Mouse (Mus musculus): ENCODE results near the gene Ift57. TPM values are rescaled to one million over a fixed set of nuclear protein-coding genes. Genes with fewer than 3 reads are reported as not detected.

Ift57 gene
- polyA plus RNA-seq, 1 experiment from 2014 or later: 85.4 TPM

DNA sequence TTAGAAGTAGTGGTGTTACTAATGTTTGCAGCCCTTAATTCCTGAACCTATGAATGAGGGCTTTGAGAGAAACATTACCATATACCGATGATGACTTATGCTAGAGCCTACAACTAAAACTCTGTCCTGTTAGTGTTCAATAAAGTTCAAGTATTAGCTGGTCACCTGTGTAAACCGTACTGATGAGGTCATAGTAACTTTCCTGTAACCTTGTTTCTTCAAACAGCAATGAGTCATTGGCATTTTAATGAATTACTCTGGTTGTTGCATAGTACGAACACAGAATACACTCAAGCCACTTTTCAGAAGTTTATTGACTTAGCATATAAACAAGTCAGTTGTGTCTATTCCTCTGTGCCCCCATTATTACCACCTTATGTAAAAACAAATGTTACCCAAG is 11.2 kb downstream of the Ift57 start:
- no peak for TF ChIP-seq CTCF (IDR thresholded peaks at IDR 0.05)
- DNase-seq (ENCODE audit: low read depth, low spot score): no peak
- ChIA-PET POLR2A (no interaction called here), CTCF (no interaction called here)
- no peaks in the 10 kb centered on the region for H3K27me3 ChIP-seq
- no peak for ATAC-seq
- in situ Hi-C loops (cut with MboI; ENCODE audit: low pct_unique_long_range_greater_than_20kb): no loop called here

DNA sequence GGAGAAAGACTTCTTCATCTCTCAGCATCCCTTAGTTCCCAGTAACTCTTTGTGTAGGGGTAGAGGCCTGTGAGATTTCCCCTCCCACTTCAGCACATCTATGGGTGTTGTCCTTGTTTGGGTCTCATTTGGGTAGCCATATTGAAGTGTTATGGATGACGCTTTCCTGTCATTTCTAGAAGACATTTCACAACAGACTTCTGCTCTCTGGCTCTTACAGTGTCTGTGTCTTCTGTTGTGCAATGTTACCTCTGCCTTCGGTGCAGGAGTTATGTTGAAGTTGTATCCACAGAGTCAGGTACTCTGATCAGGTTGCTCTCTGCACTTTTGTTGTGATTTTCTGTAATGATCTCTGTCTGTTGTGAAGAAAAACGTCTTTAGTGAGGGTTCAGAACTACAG is 14.3 kb downstream of the Ift57 start:
- in situ Hi-C loops (cut with MboI; ENCODE audit: low pct_unique_long_range_greater_than_20kb): no loop called here

DNA sequence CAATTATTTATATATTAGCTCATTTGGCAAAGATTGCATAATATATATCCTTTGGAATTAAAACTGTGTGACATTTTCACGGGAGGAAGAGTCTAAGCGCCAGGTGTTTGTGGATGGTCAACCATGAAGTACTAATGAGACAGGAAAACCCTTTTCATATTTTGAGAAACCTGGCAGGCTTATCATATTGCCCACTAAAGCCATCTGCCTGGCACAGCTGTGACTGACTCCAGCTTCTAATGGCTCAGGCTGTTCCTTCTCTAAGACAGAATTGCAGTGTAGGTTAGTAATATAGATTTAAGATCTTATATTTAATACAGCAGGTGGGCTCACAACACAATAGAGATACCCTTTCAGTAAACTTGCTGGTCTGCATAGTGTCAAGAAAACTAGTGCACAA is 21.6 kb downstream of the Ift57 start:
- no peak for TF ChIP-seq CTCF (IDR thresholded peaks at IDR 0.05)
- DNase-seq (ENCODE audit: low read depth, low spot score): no peak
- no peak for ATAC-seq
- in situ Hi-C loops (cut with MboI; ENCODE audit: low pct_unique_long_range_greater_than_20kb): no loop called here
- no peaks in the 10 kb centered on the region for H3K27me3 ChIP-seq
- ChIA-PET POLR2A (no interaction called here), CTCF (no interaction called here)

More for the DNA sequence above, 14.3 kb downstream of the Ift57 start:
- no peak for DNase-seq (ENCODE audit: low read depth, low spot score)
- no peaks in the 10 kb centered on the region for H3K27me3 ChIP-seq
- POLR2A ChIA-PET: no interaction called here
- CTCF ChIA-PET: no interaction called here
- TF ChIP-seq CTCF (IDR thresholded peaks at IDR 0.05): no peak
- no peak for ATAC-seq

DNA sequence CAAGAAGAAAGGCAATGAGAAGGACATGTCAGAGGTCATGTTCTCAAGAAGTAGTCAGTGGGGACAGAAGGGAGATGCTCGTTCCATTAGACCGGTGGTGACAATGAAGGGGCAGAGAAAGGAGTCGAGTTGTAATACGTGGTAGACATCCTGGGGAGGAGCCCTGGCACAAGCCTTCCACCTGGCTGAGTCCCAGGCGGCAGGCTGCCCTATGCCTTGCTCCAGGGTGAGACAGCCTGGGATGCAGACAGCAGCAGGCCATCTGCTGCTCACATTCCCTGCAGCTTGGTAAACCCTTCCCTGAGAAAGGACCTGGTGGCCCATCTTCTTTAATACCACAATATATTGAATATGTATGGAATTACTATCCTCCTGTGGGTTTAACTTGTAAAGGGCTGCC is 22.6 kb downstream of the Ift57 start:
- no peak for TF ChIP-seq CTCF (IDR thresholded peaks at IDR 0.05)
- in situ Hi-C loops (cut with MboI; ENCODE audit: low pct_unique_long_range_greater_than_20kb): no loop called here
- ChIA-PET CTCF (no interaction called here), POLR2A (no interaction called here)
- no peaks in the 10 kb centered on the region for H3K27me3 ChIP-seq
- ATAC-seq: no peak
- DNase-seq (ENCODE audit: low read depth, low spot score): no peak

DNA sequence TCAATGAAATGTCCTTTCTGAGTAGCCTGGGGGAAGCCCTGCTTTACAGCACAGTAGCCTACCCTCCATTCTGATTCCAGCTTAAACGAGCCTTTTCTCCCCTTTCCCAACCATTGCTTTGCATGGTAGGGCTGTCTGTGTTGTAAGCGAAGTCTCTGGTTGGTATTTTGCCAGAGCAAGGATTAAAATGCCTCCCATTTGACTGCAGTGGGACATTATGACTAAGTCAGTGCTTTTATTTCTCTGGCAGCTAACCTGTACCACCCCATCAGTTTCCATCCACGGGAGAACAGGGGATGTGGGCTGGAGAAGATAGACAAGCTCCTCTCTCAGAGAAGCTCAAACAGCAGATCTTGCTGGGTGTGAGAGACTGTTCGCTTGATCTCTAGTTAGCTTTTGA is 24.2 kb downstream of the Ift57 start:
- no peak for TF ChIP-seq CTCF (IDR thresholded peaks at IDR 0.05)
- ChIA-PET POLR2A (no interaction called here), CTCF (no interaction called here)
- DNase-seq (ENCODE audit: low read depth, low spot score) (peak; percentile 43), ATAC-seq (peak; percentile 73)
- no peaks in the 10 kb centered on the region for H3K27me3 ChIP-seq
- in situ Hi-C loops (cut with MboI; ENCODE audit: low pct_unique_long_range_greater_than_20kb): no loop called here

DNA sequence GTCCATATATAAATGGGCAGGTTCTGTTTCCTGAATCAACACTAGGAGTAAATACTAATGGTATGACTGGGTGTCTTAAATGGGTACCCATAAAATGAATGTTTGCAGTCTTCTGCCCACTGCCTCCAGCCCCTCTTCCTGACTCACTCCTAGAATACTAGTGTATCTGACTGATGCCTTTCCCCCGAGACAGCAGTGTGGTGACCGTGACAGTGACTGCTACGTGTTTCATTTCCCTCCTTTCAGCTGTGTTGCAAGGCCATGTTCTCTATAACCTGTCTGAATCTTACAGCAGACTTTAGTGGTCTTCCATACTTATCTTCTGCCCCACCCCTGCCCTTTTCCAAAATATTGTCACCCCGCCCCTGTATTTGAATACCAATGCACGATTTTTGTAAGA is 25.2 kb downstream of the Ift57 start:
- ATAC-seq (no peak), DNase-seq (ENCODE audit: low read depth, low spot score) (no peak)
- CTCF ChIA-PET: no interaction called here
- in situ Hi-C loops (cut with MboI; ENCODE audit: low pct_unique_long_range_greater_than_20kb): no loop called here
- no peak for TF ChIP-seq CTCF (IDR thresholded peaks at IDR 0.05)
- POLR2A ChIA-PET: no interaction called here
- no peaks in the 10 kb centered on the region for H3K27me3 ChIP-seq

DNA sequence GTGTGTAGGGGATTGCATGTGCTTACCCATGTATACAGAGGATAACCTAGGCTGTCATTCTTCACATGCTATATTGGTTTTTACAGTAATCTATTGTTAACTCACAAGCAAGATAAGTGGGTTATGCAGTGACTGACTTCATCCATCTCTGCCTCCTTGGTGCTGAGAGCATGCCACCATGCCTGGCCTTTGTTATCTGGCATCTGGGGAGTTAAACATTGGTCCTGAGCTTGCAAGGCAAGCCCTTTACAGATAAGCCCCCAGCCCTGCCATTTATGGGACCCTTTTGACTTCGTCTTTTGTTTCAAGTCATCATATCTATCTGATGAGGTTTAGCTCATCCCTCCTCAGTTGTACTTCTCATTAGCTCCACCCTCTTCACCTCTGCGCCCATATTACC is 25.9 kb downstream of the Ift57 start:
- in situ Hi-C loops (cut with MboI; ENCODE audit: low pct_unique_long_range_greater_than_20kb): no loop called here
- ATAC-seq: no peak

DNA sequence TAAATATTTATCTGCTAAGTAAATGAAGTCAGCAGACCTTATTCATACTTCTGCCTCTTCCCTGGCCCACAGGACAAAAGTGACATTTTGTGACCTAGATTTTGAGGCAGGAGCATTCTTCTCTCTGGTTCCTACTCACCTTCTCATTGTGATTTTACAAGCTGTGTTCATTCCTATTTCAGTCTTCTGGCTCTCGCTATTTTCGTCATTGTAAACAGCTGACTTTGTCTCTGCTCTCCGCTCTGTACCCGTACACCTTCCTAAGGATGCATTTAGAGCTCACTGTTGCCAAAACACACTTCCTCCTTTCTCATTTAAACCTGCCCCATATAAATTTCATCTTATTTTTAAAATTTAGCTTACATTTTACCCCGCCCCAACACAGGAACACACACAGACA is 26.4 kb downstream of the Ift57 start:
- in situ Hi-C loops (cut with MboI; ENCODE audit: low pct_unique_long_range_greater_than_20kb): no loop called here
- no peak for TF ChIP-seq CTCF (IDR thresholded peaks at IDR 0.05)
- no peaks in the 10 kb centered on the region for H3K27me3 ChIP-seq
- DNase-seq (ENCODE audit: low read depth, low spot score) (no peak), ATAC-seq (no peak)
- CTCF ChIA-PET: interaction anchor here (1.1 kb wide), 1 partner anchor 22 kb away, joined by 3 read pairs; no protein-coding TSS in a partner anchor
- POLR2A ChIA-PET: no interaction called here

More for the DNA sequence above, 25.9 kb downstream of the Ift57 start:
- no peak for DNase-seq (ENCODE audit: low read depth, low spot score)
- CTCF ChIA-PET: interaction anchor here (1.1 kb wide), 1 partner anchor 21 kb away, joined by 3 read pairs; no protein-coding TSS in a partner anchor
- TF ChIP-seq CTCF (IDR thresholded peaks at IDR 0.05): no peak
- no peaks in the 10 kb centered on the region for H3K27me3 ChIP-seq
- POLR2A ChIA-PET: no interaction called here

DNA sequence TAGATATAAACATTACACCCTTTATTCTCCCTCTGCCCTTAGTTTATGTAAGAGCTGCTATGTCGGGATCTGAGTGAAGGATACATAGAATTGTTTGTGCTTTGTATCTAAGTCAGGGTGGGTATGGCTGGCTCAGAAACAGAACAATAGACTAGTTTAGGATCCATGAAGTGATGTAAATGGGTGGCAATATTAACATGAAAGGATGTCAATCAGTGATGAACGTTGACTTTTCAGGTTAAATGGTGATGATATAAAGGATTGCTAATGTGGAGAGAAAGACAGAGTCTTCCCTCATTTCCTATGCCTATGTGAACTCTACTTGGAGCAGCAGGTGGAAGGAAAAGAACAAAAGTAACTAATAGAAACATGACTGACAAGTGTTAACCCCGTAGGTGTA is 27.2 kb downstream of the Ift57 start:
- in situ Hi-C loops (cut with MboI; ENCODE audit: low pct_unique_long_range_greater_than_20kb): no loop called here
- CTCF ChIA-PET: interaction anchor here (1.1 kb wide), 1 partner anchor 23 kb away, joined by 3 read pairs; no protein-coding TSS in a partner anchor

DNA sequence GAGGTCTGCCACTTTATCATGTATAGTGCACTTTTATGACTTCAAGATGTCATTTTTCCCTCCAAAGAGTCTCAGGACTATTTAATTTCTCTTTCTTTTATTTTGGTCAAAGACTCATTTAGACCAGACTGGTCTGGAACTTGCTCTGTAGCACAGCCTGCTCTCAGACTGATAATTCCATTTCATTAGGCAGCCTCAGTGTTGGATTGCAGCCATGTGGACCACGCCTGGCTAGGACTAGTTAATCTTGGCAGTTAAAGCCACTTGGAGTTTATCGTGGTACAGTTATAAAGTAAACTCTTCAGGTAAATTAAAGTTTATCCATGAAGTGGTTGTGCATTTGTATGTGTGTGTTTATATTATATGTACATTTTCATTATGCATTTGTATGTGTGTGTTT is 27.7 kb downstream of the Ift57 start:
- CTCF ChIA-PET: no interaction called here
- DNase-seq (ENCODE audit: low read depth, low spot score): no peak
- H3K27me3 ChIP-seq: no peaks in the 10 kb centered on the region
- in situ Hi-C loops (cut with MboI; ENCODE audit: low pct_unique_long_range_greater_than_20kb): no loop called here
- TF ChIP-seq CTCF (IDR thresholded peaks at IDR 0.05): no peak
- ATAC-seq: no peak
- POLR2A ChIA-PET: no interaction called here

More for the DNA sequence above, 27.2 kb downstream of the Ift57 start:
- no peak for ATAC-seq
- no peak for DNase-seq (ENCODE audit: low read depth, low spot score)
- POLR2A ChIA-PET: no interaction called here
- H3K27me3 ChIP-seq: no peaks in the 10 kb centered on the region
- no peak for TF ChIP-seq CTCF (IDR thresholded peaks at IDR 0.05)

DNA sequence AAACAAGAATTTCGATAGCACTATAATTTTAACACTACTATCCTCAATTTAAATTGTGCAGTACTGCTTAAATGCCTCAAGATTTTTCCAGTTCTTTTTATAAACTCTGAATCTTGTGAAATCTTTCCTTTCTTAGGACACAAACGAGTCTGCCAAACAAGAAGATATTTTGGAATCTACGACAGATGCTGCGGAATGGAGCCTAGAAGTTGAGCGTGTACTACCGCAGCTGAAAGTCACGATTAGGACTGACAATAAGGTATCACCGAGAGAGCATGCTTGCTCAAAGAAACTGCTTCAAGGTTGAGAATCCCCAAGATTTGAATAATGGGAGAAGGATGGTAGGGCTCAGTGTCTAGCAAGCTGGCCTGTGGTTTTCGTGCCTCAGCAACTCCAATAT is 37.5 kb downstream of the Ift57 start:
- in situ Hi-C loops (cut with MboI; ENCODE audit: low pct_unique_long_range_greater_than_20kb): no loop called here
- ChIA-PET CTCF (no interaction called here), POLR2A (no interaction called here)
- DNase-seq (ENCODE audit: low read depth, low spot score) (no peak), ATAC-seq (no peak)
- H3K27me3 ChIP-seq: no peaks in the 10 kb centered on the region
- no peak for TF ChIP-seq CTCF (IDR thresholded peaks at IDR 0.05)

DNA sequence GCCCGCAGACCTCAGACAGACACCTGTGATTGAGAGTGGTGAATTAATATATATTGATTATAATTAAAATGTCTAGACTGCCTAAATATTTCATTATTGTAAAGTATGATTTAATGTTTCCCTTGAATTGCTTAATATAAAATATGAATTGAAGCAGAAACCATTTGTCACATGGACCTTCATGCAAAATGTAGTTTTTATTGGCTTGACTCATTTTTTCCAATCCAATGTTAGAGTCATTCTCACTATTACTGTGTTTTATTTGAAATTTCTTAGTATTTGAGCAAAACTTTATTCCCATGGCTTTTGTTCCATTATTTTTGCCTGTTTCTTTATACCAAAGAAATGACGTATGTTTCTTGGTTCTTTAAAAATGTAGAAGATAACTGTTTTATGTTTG is 48.3 kb downstream of the Ift57 start:
- ChIA-PET POLR2A (no interaction called here), CTCF (no interaction called here)
- no peak for ATAC-seq
- no peak for TF ChIP-seq CTCF (IDR thresholded peaks at IDR 0.05)
- no peak for DNase-seq (ENCODE audit: low read depth, low spot score)
- in situ Hi-C loops (cut with MboI; ENCODE audit: low pct_unique_long_range_greater_than_20kb): no loop called here
- H3K27me3 ChIP-seq: no peaks in the 10 kb centered on the region

Data from Patski (cell line).